Comparison of ENCODE assay signal across 10 mouse cellular contexts in the genomic region with DNA sequence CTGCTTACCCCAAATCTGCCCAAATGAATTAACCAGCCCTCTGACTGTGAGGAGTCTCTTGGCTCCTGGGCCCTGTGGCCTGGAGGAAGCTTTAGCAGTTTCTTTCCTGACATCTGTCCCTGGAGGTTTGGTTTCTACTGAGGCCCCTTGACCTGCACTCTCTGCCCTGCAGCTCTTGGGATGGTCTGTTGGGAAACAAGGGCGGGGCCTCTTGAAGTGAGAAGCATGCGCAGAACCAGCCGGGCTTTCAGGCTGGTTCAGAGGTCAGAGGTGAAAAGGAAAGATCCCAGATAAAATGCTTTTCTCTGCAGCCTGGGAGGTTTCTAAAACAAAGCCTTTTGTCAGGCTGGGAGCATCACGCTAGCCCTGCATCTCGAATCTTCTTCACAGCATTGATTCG.
DNase-seq lines count a peak whose midpoint lies in the region; ATAC-seq lines count a peak whose summit lies in the region.
"Had no signal": no experiment of that assay in that cellular context is flagged by ENCODE, and none has a peak within 500 bp of the region (broad histone marks: within the 10 kb centered on the region; RNA-seq: fewer than 3 reads in every experiment).

No protein-coding gene starts in this region.

- no peak for ATAC-seq in frontal cortex, adult (ENCODE audit: low TSS enrichment)

- peak; percentile 9 to 39 for DNase-seq in adrenal gland, postnatal 36 days
- no peak for DNase-seq in adrenal gland, postnatal 4 days (ENCODE audit: low spot score in 2 of 2)
- DNase-seq in lung, adult 18-20 months: peak; percentile 7 to 18
- DNase-seq in lung, postnatal 14 days: no peak
- peak; percentile 82 for DNase-seq in embryo, embryonic 9.5 days (ENCODE audit: extremely low spot score)
- peak; percentile 72 for DNase-seq in mesoderm, embryonic 11.5 days (ENCODE audit: low read depth, low spot score)
- DNase-seq in cerebellum, adult 9-11 months: no peak
- DNase-seq: gastrocnemius, postnatal 14 days; kidney, postnatal 14 days had no signal

Comparison
In these comparisons a context has a peak if more than half of its experiments do, and no peak if none do; other contexts are left out.
1. DNase-seq: peak in adrenal gland, postnatal 36 days (2 of 2), lung, adult 18-20 months (2 of 2), embryo, embryonic 9.5 days (single experiment) and mesoderm, embryonic 11.5 days (single experiment); none in adrenal gland, postnatal 4 days (0 of 2), lung, postnatal 14 days (single experiment) and cerebellum, adult 9-11 months (single experiment).